Mouse (Mus musculus) olfactory bulb, adult 2 months (tissue): ENCODE results near the gene Klc4.

ENCODE experiments used
- CTCF ChIP-seq: fragments of 200-500 bp; IDR thresholded peaks from 2 replicates; pipeline ENCODE4 v1.5.1; 2012; ENCODE audit warnings: low read depth, mild to moderate bottlenecking, low read length, moderate library complexity; ENCODE audit not compliant: insufficient read depth
- POLR2A ChIP-seq: fragments of 200-500 bp; IDR thresholded peaks from 2 replicates; pipeline ENCODE4 v1.6.1; 2012; ENCODE audit warnings: mild to moderate bottlenecking, low read depth, low read length, moderate library complexity; ENCODE audit not compliant: insufficient read depth

DNA sequence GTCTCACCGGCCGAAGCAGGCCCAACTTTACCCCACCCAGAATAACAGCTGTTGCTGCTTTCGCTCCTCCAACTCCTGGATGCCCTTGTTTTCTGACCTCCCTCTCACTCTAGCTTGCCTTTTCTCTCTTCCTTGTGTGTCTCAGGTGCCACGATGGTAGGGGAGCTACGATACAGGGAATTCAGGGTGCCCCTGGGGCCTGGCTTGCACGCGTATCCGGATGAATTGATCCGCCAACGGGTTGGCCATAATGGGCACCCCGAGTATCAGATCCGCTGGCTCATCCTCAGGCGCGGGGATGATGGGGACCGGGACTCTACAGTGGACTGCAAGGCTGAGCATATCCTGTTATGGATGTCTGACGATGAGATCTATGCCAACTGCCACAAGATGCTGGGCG is 5.5 kb upstream of the Klc4 start:
- TF ChIP-seq CTCF (no peak), POLR2A (no peak)
